Mouse (Mus musculus) heart, postnatal 10 days (tissue): ENCODE data around the gene Rasgrf2. TPM values are rescaled to one million over a fixed set of nuclear protein-coding genes. Genes with fewer than 3 reads are reported as not detected.
A peak's percentile ranks its signal among the peaks of the same experiment; 100 is the strongest.
"Not testable (repeated sequence)": the region's sequence is repeated elsewhere in the genome, so short reads cannot be mapped to it uniquely, and the experiment has no call there.

Experiments
- DNase-seq, 2 experiments: peaks; one replicate each; pipeline ENCODE4 v3.0.0; 2021
- intact Hi-C: fragments of 180-260 bp; cut with DNase I; formaldehyde crosslinking; loops from one replicate; pipeline ENCODE4 v1.15.1; 2025
- total RNA-seq, 2 experiments: library from RNA; stranded (reverse); gene quantifications; 2 replicates each; pipeline ENCODE4 v1.2.3; 2021

The Rasgrf2 gene
- total RNA-seq: 1 to 10 TPM; 2.5 to 2.6 TPM

DNA sequence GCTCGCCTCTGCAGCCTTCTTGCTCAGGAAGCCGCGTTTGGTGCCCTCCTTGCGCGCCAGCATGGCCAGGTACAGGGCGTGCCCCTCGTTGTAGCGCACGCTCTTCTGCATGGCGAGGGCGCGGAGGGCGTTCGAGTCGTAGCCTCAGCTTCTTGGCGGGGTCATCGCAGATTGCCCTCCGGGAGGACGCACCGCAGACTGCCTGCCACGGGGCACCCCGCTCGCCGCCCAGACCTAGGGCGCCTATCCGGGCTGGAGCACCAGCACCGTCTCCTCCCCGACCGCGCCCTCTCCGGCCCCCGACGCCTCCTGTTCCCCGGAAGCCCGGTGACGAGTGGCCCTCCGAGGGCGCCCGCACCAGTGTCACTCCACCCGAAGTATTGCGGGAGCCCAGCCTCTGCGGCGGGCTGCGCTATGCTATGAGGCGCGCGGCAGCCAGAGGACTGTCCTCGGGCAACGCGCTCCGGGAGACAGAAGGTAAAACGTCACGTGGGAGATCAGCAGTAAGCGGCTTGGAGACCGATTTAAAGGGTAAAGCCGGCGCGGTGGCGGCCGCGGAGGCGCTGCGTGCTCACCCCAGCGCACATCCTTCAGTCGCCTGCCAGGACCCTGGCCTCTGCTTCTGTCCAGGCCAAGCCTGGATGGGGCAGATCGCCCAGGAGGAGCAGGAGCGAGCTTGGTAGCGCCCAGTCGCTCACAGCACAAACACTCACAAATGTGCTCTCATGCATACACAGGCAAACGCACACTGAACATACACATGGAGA is at the start of gene Rasgrf2:
Gene Rasgrf2 (minus strand): TSS at position 273 of the 767 bp plus-strand sequence.
- peak; percentile 21 to 26 for DNase-seq
- intact Hi-C loops: no loop called here

DNA sequence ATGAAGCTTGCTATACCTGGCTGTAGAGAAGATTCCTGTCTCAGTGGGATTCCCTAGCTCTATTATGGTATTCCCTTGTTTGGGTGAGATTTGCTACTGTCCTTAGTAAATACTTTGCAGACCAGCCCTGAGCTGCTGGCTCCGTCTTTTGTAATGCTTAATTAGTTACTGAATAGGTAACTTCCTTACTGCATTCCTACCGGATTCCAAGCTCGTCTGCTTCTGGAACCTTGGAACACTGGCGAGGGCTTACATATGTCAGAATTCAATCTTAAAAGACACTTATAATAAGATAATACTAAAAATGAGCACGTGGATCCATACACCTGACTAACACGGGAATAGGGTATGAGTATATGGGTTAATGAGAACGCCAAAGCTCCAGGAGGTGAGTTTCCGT is 41.2 kb upstream of the Rasgrf2 start:
- intact Hi-C loops, DNase-seq: not testable (repeated sequence)

DNA sequence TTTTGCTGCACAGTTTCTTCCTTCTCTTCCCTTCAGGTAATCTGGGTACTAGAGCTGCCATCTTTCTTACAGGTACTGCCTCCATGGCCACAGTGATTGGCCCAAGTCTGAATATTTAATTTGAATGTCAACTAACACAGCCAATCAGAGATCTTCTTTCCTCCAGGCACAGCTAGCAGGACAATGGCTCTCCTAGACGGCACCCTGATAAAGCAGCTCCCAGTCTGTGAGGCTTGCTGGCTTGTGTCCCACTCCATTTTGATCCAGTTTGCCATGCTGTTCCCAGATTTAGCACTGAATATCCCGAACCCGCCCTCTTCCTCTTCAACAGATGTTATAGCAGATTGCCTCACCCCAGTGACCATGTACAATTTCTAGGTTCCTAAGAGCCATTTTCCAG is 19.1 kb upstream of the Rasgrf2 start:
- intact Hi-C loops: no loop called here
- DNase-seq: peak; percentile 4 to 9

DNA sequence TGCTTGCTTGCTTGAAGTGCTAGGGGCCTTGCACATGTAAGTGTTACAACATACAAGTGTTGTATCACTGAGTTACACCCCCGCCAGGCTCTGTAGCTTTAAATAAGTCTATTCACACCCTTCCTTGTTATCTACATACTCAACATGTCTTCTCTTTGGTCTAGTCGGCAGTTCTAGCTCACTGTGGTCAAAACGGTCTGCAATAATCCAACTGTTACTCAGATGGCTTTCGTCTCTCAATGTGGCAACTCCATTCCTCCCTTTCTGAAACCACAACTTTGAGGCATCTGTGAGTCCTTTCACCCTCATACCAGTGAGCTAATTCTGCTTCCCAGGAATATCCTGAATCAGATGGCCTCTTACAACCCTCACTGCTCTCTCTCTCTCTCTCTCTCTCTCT is 17.4 kb upstream of the Rasgrf2 start:
- no peak for DNase-seq
- intact Hi-C loops: no loop called here

DNA sequence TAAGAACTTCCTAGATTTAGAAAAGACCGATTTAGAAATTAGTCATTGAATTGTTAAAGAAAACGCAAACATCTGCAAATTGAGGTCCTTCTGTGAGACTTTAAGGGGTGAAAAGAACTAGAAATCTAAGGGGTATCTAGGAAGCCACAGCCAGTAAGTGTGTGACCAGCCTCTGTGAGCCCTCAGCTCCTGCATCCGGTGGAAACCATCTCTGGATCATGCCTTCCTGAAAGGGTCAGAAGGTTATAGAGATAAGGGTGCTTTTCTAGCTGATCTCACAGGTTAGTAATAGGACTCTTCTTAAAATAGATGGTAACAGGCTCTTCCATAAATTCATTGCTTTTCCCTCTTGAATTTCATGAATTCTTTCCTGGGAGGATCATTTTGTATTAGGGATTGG is 3.3 kb upstream of the Rasgrf2 start:
- DNase-seq: no peak
- intact Hi-C loops: no loop called here

DNA sequence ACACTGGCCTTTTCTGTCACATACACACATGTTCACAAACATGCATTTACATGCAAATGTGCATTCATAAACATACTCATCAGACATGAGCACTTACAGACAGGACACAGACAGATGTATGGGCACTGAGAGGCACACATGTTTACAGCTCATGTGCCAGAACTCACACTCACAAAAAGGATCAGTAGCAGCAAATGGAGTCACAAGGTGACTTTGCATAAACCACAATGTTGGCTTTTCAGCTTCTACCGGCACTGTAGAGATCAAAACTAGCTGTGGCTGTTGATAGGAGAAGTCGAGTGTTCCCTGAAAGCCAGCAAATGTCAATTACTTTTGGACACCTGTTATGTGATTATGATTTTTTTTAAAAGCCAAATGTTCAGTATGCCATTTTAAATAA is 1.1 kb upstream of the Rasgrf2 start:
- intact Hi-C loops: no loop called here
- DNase-seq: no peak

DNA sequence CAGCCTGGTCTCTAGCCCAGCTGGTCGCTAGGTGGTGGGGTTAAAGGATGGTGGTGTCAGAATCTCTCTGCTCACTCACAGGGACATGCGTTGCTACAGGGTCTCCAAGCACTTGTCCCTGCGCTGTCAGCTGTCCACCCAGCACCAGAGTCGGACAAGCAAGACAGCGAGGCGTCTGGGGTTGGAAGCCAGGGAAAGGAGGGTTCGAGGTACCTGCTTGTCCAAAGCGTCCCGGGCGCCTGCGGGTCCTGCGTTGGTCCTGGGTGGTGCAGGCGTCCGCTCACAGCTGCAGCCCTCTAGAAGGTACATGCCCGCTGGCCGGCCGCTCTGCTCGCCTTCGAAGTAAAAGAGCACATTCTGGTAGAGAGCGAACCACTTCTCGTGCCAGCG is 467 bp downstream of the Rasgrf2 start:
- peak; percentile 7 to 15 for DNase-seq

DNA sequence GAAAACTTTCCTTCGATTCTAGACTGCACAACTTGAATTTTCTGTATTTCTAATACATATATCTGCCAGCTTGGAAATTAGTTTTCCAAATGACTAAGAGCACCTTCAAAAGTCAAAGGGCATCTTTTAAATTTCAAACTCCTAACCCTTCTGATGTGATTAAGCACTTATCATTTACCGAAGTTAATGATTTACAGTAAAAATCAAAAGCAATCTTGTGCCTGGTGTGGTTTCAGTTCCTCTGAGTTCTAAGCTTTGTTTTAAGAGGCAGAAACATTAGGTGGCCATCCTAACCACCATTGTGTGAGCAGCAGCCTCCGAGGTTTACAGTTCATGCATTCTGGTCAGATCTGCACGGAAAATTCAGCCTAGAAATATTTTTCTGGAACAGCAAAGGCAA is 1.6 kb downstream of the Rasgrf2 start:
- intact Hi-C loops: no loop called here

More for the DNA sequence above, 467 bp downstream of the Rasgrf2 start:
- intact Hi-C loops: no loop called here

DNA sequence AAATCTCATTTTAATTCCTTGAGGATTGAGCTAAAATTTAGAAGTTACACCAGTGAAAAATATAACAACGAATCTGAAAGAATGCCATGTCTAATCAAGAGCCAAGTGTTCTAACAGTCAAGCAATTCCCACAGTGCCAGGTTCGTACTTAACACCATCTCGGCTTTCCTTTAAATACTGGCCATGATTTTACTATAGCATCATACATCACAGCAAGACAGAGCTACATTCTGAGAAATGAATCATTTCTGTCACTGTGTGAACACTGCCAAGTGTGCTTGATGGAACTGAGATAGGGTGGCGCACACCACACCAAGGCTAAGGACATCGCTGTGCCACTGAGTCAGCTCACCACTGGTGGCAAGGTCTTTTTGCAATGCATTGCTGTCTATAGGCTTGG is 5.6 kb downstream of the Rasgrf2 start:
- intact Hi-C loops: no loop called here
- DNase-seq: no peak

More for the DNA sequence above, 1.6 kb downstream of the Rasgrf2 start:
- DNase-seq: no peak

DNA sequence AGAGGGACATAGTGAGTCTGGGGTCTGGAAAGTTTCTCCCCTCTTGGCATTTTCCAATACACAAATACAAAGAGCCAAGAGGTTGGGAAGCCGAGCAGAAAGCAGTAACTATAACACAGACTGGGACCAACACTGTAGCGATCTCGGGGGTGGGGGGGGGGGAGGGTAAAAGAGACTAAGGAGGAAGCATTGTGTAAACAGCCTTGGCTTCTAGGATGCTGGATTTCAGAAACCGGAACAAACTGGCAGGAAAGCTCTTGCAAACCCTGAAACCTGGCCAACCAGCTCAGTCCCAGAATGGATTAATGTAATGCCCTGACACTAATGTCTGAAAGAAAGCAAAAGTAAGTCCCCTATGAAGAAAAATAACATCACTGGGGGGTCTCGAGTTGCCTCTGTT is 11.8 kb downstream of the Rasgrf2 start:
- DNase-seq: no peak
- intact Hi-C loops: no loop called here

DNA sequence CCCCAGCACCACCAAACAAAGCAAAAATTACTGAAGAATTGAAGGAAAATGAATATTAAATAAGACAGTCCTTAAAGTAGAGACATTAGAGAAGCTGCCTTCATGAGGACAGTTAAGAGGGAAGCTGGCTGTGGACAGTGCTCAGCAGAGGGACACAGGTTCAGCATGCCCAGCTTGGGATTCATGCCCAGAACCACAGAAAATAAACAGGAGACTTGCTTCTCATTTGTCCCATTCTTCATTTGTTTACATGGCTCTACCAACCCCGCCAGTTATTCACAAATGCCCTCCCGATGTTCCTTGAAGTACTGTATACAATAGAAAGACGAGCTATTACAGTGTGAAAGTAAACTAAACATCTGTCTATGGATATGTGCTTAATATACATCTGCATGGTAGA is 17.4 kb downstream of the Rasgrf2 start:
- intact Hi-C loops: no loop called here
- no peak for DNase-seq

DNA sequence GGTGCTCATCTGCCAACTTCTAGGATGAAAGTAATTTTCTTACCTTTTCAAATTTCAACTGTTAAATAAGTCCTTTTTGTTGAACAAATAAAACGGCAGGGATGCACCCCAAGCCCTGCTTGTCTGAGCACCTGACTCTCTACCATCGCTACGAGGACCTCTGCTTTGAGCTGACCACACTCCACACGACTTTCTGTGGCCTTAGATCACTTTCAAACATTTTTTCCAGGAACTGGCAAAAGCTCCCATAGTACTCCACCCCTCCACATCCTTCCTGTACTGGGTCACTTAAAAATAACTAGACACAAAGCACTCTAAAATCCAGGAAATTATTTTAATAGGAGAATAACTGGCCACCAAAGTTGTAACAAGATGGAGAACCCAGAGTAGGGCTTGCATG is 23.2 kb downstream of the Rasgrf2 start:
- intact Hi-C loops: no loop called here
- peak; percentile 5 to 9 for DNase-seq

DNA sequence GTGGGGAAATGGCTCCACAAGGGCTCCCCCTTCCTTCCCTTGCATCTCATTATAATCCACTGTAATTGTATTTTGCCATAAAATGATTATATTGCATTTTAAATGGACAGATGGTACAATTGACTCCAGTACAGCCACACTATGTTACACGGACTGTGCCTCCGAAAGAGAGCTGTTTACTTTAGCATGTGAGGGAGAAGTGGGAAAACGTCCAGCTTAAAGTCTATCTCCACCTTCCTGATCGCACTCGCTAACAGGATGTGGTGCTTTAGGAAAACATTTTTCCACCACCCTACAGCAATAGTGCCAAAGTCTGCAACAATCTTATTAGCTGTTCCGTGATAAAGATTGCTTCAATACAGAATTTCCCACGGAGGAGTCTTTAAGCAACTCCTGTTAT is 27.2 kb downstream of the Rasgrf2 start:
- peak; percentile 10 to 23 for DNase-seq

DNA sequence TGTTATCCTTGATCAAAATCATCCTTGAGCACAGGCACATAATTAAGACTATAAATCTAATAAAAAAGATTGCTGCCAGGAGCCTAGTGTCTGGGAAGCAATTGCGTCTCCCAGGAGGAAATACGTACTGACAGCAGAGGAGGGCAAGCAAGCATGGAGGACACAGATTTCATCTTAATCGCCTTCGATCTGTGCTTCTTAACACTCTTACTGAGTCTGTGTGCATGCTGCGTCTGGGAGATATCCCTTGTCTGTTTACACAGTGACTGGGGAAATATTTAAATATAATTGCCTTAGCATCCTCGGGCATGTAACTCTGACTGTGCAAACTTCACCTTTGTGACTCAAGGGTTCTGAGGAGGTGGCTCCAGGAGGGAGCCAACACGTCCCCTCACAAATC is 33.0 kb downstream of the Rasgrf2 start:
- intact Hi-C loops: no loop called here

More for the DNA sequence above, 27.2 kb downstream of the Rasgrf2 start:
- intact Hi-C loops: no loop called here

DNA sequence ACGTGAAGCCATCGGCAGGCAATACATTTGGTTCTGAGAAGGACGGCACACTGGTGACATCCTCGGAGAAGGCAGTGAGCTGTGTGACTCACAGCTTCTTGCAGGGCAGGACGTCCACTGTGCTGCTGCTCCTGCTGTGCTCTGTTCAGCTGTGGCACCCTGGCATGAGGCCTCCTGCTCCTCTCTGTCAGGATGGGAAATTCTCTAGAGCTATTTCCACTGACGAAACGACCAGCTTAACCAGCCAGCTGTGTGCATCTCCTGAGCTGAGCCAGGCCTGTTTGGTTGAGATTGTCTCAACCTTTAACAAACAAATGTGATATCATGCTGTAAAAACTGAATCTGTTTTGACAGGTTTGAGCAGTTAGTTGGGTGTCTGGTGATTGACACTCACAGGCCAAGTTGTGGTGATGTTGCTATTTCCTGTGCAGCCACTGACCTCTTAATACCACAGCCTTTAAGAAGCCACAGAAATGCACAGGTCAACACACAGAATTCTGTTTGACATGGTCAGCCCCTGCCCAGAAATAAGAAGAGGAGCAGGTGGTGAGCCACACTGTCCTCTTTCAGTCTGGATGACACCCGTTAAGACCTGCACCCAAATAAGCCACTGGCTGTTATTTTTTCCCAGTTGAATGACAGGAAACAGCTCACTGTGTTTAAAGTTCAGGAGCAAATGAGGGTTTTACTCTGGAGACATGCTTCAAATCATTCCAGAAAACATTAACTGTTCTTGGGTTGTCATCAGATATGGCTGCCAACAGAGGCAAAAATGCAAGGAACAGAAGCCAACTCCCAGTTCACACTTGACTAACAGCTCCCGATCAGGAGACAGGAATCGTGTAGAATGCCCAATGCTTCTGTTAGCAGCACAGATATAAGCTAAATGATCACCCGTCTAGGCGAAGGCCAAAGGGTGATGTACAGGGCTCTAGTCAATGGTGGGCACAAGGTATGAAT is 36.0 kb downstream of the Rasgrf2 start:
- intact Hi-C loops: no loop called here
- DNase-seq: peak in 1 of 2 experiments; percentile 5

More for the DNA sequence above, 33.0 kb downstream of the Rasgrf2 start:
- no peak for DNase-seq

DNA sequence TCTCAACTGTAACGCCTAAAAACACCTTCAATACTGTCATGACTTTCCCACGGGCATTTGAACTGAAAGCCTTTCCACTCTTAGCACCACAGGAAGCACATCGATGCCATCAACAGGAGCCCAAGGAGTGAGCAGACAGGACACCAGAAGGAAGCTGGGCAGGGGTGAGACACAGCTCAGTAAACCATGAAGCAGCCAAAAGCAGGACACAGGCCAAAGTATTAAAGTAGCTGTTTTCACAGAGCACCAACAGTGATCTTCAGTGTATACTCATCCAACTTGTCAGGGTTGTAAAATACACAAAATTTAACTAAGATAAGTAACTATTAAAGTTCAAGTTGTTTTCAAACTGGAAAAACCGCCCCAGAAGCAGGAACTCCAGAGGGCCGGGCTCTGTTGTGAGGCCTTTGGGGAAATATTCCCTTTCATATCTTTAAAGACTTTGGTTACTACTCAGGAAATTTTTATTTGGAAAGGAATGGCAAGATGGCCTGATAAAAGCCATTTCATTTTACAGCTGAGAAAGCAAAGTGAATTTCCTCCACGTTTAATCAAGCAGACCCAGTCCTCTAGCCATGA is 37.7 kb downstream of the Rasgrf2 start:
- intact Hi-C loops: no loop called here
- no peak for DNase-seq

DNA sequence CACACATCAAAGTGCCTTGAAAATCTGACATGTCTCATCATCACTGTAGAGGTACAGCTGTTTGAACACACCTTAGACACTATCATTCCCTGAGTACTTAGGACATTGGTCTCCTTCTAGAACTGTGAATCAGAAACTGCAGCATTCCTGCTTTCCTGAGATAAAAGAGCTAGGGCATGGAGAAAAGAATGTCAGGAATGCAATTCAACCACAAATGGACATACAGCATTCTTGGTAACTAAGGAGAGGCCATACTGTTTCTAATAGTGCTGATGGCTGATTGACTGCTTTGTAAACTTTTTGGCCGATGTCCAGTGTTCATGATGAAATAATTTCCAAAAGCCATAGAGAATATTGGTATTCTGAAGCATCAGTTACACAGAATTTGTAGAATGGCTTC is 58.3 kb downstream of the Rasgrf2 start:
- intact Hi-C loops: no loop called here
- DNase-seq: no peak

DNA sequence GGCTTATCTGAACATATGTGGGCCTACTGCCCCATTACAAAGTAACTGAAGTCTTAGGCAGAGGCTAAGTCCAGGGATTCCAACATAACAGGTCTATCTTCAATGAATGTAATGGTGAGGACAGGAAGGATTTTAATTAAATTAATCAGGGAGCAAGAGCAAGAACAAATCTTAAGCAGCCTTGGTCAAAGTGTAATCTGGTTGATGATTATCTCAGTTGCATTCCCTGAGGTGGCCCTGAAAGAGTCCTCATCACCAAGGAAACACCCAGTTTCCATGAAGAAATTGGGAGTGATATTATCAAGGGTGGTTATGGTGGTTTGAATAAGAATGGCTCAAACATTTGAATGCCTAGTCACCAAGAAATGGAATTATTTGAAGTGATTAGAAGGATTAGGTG is 62.8 kb downstream of the Rasgrf2 start:
- DNase-seq: no peak
- intact Hi-C loops: no loop called here

DNA sequence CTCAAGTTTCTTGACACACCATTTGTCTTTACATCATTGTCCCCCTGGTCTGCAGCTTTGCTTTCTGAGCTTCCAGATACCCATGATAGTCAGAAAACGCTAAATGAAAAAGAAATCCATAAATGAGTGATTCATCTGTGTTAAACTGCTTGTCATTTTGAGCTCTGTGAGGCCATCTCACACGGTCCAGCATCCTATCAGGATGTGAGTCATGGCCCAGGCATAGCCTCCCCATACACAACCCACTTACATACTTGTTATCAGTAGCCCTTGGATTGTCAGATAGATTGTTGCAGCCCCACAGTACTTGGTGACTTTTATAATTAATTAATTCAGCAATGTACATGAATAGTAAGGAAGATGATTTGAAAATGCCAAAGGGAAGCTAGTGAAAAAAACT is 63.6 kb downstream of the Rasgrf2 start:
- intact Hi-C loops: no loop called here
- no peak for DNase-seq

DNA sequence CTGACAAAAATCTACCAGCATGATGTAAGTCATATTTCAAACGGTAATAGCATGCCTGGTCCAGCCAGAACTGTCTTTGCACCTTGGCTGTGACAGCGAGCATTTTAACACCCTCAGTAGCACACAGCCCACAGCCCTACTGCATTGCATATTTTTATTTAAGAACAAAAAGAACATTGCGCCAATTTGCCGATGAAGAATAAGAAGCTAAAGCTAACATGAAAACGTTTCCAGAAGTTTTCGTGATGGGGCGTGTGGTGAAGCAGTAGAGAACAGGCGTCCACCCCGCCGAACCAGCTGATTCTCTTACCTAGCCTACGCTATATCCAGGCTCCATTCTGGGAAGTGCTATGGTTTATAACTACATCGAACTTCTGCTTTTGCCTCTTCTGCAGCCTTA is 77.7 kb downstream of the Rasgrf2 start:
- DNase-seq: no peak
- intact Hi-C loops: no loop called here

DNA sequence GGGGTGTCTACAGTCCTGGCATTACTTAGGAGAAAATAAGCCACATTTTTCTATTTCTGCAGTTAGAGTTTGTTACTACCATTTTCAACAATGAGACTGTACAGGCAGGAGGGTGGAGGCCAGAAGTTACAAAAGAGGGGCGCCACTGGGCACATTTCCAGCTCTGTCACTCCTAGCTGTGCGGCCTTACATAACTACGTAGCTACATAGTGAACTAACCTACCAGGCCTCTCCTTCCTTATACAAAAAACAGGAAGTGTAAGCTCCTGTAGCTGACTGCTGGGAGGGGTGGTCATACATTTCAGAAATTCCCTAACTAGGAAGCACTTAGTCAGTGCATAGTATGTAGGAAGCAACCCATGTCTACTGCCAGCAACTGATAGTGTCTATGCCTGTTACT is 78.5 kb downstream of the Rasgrf2 start:
- intact Hi-C loops: no loop called here
- no peak for DNase-seq
